Mouse (Mus musculus) right cerebral cortex, adult 2 months (tissue): ENCODE data around the gene Dab2ip.

Experiments
- DNase-seq, 2 experiments: peaks; one replicate each; pipeline ENCODE4 v3.0.0; 2021 to 2022; ENCODE audit warnings: low spot score in 2 of 2

Gene Dab2ip

GRCm38 (mm10) chr2:35746638-35747037 is 188.6 kb downstream of the Dab2ip start:
- DNase-seq: peak in 1 of 2 experiments; percentile 40

- DNase-seq: no peak
Observed at GRCm38 (mm10) chr2:35747371-35748035, 189.4 kb downstream of the Dab2ip start.

- no peak for DNase-seq
Observed at GRCm38 (mm10) chr2:35750533-35751141, 192.6 kb downstream of the Dab2ip start.

- DNase-seq: no peak
Observed at GRCm38 (mm10) chr2:35751781-35752505, 193.9 kb downstream of the Dab2ip start.

GRCm38 (mm10) chr2:35756467-35756866 is 198.4 kb downstream of the Dab2ip start:
- DNase-seq: no peak

- DNase-seq: no peak
Observed at GRCm38 (mm10) chr2:35760352-35760751, 202.3 kb downstream of the Dab2ip start.

- DNase-seq: no peak
Observed at GRCm38 (mm10) chr2:35760867-35761266, 202.8 kb downstream of the Dab2ip start.

- DNase-seq: no peak
Observed at GRCm38 (mm10) chr2:35761458-35761857, 203.4 kb downstream of the Dab2ip start.

- no peak for DNase-seq
Observed at GRCm38 (mm10) chr2:35763818-35764217, 205.8 kb downstream of the Dab2ip start.

GRCm38 (mm10) chr2:35764328-35764727 is 206.3 kb downstream of the Dab2ip start:
- DNase-seq: no peak

GRCm38 (mm10) chr2:35767834-35768537 is 209.9 kb downstream of the Dab2ip start:
- DNase-seq: peak; percentile 70 to 77

GRCm38 (mm10) chr2:35768538-35769238 is 210.6 kb downstream of the Dab2ip start:
- peak; percentile 70 to 73 for DNase-seq

- DNase-seq: no peak
Observed at GRCm38 (mm10) chr2:35769398-35769797, 211.3 kb downstream of the Dab2ip start.

- DNase-seq: no peak
Observed at GRCm38 (mm10) chr2:35770541-35770940, 212.5 kb downstream of the Dab2ip start.

GRCm38 (mm10) chr2:35775651-35776055 is 217.6 kb downstream of the Dab2ip start:
- DNase-seq: peak; percentile 58 to 59

GRCm38 (mm10) chr2:35776935-35777334 is 218.9 kb downstream of the Dab2ip start:
- DNase-seq: no peak

GRCm38 (mm10) chr2:35779266-35779665 is 221.2 kb downstream of the Dab2ip start:
- DNase-seq: peak in 1 of 2 experiments; percentile 20
